Mouse (Mus musculus): Measurements from ENCODE around the gene Chd1l.
A peak's percentile ranks its signal among the peaks of the same experiment; 100 is the strongest.

Chd1l gene

DNA sequence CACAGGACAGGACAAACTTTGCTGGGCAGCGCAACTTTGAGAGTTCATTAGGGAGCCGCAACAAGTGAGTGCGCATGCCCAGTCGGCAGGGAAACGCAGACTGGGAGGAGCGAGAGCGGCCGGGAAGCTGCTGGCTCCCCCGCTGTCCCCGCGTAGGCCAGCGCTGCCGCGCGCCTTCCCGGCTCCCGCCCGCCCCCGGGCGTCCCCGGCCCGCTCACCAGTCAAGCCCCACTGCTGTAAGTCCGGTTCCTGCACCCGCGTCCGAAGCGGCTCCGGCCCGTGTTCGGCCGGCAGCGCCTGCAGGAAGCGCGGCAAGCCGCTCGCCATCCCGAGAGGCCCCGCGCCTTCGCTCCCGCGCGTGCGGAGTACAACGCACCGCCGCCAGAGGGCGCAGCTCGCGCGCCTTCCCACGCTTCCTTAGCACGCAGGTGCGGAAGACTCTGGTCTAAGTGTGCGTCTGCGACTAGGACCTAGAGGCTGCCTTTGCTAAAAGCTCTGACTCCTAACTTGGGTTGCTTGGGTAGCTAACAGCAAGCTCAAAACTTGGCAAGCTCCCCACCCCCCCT is at the start of gene Chd1l:
Gene Chd1l, minus strand, starts transcription at position 359 of the 566 bp plus-strand sequence.
- DNase-seq (ENCODE audit: low spot score in 2 of 2), result peak; percentile 91 to 93

GRCm38 (mm10) chr3:97659746-97660145 is 49.7 kb upstream of the Chd1l start:
- DNase-seq (ENCODE audit: low spot score in 2 of 2), result no peak

DNA sequence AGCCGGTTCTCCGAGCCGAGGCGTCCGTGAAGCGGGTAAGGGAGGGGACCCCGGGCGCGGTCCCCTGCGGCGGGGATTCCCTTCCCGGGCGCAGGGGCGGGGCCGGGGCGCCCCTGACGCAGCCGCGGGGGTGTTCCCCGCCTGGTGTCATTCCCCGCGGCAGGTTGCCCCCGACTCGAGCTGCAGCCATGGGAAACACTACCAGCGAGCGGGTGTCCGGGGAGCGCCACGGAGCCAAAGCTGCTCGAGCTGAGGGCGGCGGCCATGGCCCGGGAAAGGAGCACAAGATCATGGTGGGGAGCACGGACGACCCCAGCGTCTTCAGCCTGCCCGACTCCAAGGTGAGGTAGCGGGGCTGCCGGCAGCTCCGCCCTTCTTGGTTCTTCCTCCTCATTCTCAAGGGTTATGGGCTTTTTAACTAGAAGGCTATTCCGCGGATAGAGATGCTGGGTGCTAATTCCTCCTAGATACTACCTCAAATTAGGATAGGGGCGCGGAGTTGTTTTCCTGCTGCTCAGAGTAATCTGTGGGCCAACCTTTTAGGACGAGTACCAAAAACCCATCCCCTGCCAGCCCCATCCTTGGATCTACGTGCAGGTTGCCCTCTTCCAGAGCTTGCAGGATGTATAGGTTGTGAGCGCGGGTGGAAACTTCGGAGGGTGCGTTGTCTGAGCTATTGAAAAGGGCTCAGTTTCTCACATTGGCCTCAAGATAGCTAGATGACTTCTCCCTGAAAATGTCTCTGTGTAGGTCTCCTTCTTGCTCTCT is 48.6 kb upstream of the Chd1l start:
- peak; percentile 81 to 84 for DNase-seq (ENCODE audit: low spot score in 2 of 2)

GRCm38 (mm10) chr3:97657655-97658411 is 47.8 kb upstream of the Chd1l start, which contains the start of gene Prkab2:
Prkab2 (plus strand) TSS chr3:97658193.
- peak; percentile 99 to 100 for DNase-seq (ENCODE audit: low spot score in 2 of 2)

DNA sequence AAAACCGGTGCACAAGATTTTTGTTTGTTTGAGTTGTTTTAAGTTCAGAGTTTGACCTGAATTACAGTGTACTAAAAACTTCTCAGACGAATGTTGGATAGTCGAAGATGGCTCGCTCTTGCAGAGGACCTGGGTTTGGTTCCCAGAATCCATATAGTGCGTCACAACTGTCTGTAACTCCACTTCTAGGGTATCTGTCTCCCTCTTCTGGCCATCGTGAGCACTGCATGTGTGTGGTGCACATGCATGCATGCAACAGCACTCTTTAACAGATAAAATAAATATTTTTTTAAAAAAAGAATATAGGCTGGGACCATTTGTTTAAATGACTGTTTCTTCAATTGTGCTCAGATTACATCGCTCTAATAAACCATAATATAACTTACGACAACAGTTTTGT is 44.9 kb upstream of the Chd1l start:
- DNase-seq (ENCODE audit: low spot score in 2 of 2), result no peak

- no peak for DNase-seq (ENCODE audit: low spot score in 2 of 2)
Observed at GRCm38 (mm10) chr3:97653781-97654180, 43.8 kb upstream of the Chd1l start.

- no peak for DNase-seq (ENCODE audit: low spot score in 2 of 2)
Observed at GRCm38 (mm10) chr3:97651604-97652003, 41.6 kb upstream of the Chd1l start.

GRCm38 (mm10) chr3:97649469-97649868 is 39.5 kb upstream of the Chd1l start:
- no peak for DNase-seq (ENCODE audit: low spot score in 2 of 2)

DNA sequence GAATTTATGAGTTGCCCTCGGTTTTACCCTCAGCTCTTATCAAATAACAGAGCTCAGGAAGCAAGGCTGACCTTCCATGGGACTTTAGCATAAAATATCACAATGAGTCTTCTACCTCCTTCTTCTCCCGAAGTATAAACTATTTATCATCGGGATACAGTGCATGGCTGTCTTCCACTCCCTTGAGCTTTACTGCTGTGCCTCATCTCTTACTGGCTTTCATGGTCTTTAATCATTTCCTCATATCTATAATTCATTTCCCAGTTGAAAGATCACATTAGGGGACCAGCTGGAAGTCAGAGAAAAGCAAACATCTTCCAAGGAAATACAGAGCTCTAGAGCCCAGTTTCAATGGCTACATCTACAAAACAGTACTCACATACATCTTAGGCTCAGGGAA is 39.0 kb upstream of the Chd1l start:
- DNase-seq (ENCODE audit: low spot score in 2 of 2), result no peak

GRCm38 (mm10) chr3:97648518-97648917 is 38.5 kb upstream of the Chd1l start:
- no peak for DNase-seq (ENCODE audit: low spot score in 2 of 2)

DNA sequence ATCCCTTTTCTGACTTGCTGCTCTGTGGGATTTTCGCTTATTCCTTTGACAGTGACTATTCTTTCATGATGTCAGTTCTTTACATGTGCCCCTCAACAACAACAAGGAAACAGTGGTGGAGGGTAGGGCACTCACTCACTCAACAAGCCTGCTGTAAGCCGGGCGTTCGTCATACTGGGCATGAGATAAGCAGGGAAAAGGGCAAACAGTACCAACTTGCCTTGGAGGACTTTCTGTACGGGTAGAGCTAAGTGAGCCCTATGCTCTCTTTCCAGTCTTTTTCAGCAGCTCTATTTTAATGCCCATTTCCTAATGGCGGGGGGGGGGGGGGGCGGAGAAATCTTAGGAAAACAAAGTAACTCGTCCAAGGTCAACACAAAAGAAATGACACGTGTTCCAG is 32.0 kb upstream of the Chd1l start:
- no peak for DNase-seq (ENCODE audit: low spot score in 2 of 2)

GRCm38 (mm10) chr3:97641396-97641795 is 31.4 kb upstream of the Chd1l start:
- DNase-seq (ENCODE audit: low spot score in 2 of 2), result no peak

GRCm38 (mm10) chr3:97634288-97634761 is 24.3 kb upstream of the Chd1l start:
- DNase-seq (ENCODE audit: low spot score in 2 of 2), result no peak

DNA sequence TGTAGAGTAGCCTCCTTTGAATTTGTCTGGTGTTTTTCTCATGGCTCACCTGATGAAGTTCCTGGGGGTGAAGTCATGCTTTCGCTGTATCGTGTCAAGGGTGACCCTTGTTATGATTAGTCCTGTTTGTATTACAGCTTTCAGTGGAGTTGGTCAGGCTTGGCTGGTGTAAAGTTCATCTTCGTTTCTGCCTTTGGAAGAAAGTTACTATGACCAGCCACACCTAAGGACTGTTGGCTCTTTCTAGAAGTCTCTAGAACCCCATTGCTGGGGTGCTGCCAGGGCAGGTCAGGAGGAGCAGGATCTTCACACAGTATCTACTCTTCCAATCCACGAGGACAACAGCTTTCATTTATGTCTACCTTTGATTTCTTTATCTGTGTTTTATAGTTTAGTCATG is 23.5 kb upstream of the Chd1l start:
- DNase-seq (ENCODE audit: low spot score in 2 of 2), result no peak

DNA sequence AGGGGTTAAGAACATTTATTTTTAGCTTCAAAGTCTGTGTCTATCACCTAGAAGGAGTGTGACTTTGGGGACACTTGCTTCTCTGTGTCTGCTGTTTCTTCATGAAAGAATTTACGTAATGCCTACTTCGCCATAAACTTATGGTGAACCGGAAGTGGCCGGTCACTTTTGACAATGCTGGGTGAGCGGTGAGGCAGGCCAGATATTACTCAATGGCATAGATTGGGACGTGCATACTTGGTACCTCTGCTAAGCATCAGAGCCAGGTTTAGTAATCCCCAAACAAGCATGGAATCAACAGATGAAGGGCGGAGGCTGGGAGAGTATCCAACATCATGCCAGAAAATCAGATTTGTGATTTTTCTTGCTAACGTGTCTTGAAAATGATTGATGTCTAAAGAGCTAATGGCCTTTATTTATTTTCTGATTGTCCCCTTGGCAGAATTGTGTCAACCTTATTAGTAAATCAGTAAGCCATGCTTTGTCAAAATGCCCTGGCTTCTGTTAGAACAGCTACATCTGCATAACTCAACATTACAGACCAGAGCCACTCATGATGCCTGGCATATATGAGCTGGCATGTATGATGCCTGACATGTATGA is 21.4 kb upstream of the Chd1l start:
- DNase-seq (ENCODE audit: low spot score in 2 of 2), result no peak

DNA sequence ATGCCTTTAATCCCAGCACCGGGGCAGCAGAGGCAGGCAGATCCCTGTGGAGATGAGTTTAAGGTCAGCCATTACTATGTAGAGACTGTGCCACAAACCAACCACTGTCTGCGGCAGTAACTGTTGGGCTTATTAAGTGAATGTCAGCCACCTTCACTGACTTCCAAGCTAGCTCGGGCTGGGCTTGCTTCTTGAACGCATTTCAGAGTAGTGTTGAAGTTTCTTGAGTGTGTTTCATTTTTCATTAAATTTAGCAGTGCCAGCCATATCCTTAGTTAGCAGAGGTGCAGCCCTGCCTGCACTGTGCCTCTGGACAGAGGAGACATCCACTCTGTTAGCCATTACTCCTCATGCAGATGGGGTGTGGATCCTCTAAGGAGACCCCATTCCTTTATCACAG is 20.7 kb upstream of the Chd1l start:
- no peak for DNase-seq (ENCODE audit: low spot score in 2 of 2)

- no peak for DNase-seq (ENCODE audit: low spot score in 2 of 2)
Observed at GRCm38 (mm10) chr3:97629941-97630340, 19.9 kb upstream of the Chd1l start.

GRCm38 (mm10) chr3:97628391-97629001 is 18.5 kb upstream of the Chd1l start, which contains the start of gene Fmo5:
Fmo5 (plus strand) TSS chr3:97628804.
- DNase-seq (ENCODE audit: low spot score in 2 of 2), result peak in 1 of 2 experiments; percentile 27

DNA sequence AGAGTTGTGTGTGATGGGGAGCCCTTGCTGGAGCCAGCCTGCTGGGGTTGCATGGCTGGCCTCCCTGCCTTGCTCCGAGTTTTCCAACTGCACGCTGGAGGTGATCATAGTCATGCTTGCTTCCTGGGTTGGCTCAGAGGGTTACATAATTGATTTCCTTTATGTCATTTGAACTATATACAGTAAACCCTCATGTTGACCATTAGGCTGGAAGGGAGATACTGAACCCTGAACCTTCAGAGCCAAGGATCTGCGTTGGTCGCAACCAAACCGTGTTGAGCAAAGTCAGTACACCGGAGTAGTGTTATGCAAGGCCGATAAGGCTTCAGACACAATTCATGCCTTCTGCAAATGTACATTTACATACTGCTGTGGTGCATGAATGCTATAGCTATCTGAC is 17.9 kb upstream of the Chd1l start:
- no peak for DNase-seq (ENCODE audit: low spot score in 2 of 2)

GRCm38 (mm10) chr3:97624611-97625010 is 14.6 kb upstream of the Chd1l start:
- no peak for DNase-seq (ENCODE audit: low spot score in 2 of 2)

DNA sequence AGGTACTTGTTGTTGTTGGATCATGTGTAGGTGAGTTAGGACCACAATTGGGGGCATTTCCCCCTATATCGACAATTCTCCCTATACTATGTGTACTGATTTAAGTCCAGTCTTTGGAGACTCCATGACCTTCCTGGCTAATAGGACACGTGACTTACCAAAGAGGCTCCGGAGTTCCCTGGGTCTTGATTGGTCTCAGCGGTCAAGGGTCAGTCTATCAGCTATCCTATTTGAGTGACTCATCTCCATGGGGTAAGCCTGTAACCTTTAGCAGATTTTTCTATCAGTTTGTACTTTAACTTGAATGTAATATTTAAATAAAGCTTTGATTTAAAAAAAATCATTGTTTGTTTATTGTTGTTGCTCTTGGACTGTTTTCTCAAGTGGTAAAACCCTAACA is 10.7 kb upstream of the Chd1l start:
- no peak for DNase-seq (ENCODE audit: low spot score in 2 of 2)

DNA sequence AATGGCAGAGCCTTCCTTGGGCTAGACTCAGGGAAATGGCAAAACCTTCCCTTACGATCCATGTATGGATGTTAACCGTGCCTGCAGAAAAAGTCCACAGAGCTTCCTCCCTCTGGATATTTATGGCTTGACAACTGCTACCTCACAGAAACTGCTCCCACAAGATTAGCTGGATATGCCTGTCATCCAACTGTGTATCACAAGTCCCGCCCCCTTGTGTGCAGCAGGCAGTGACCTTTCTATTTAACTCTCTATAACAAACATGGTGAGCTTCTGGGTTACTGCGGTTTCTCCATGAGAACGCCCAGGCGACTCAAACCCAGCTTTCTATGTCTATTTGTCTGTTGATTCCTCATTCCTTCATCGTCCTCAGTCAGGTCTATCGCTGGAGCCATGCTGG is 7.9 kb upstream of the Chd1l start:
- no peak for DNase-seq (ENCODE audit: low spot score in 2 of 2)

Data from right cerebral cortex, postnatal 10 days (tissue).